Mouse (Mus musculus): ENCODE measurements around the gene Acin1. TPM values are rescaled to one million over a fixed set of nuclear protein-coding genes. Genes with fewer than 3 reads are reported as not detected.

Gene Acin1
- polyA plus RNA-seq, 1 experiment from 2014 or later, result 141 TPM

DNA sequence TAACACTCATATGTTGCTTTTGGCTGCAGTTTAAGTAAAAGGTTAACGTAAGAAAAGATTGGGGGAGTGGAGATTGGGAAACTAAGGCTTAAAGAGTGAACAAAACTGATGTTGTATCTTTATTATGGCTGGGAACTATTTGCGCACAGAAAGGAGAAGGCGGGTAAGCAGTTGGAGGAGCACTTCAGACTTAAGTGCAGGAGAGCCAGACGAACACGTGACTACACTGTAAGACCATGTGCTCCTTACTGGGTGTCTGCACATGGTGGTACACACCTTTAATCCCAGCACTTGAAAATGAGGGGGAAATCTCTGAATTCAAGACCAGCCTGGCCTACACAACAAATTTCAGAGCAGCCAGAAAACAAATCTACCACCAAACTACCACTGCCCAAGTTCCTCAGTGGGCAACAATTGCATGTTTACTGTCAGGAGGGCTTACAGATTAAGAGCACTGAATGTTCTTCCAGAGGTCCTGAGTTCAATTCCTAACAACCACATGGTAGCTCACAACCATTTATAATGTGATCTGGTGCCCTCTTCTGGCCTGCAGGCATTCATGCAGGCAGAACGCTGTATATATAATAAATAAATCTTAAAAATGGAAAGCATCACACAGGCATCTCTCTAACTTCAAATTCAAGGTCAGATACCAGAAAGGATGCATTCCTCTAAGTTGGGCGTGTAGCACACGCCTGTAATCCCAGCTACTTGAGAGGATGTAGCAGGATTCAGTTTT lies 39.7 kb downstream of the Acin1 start:
- Histone ChIP-seq H3K36me3 (replicated peaks; ENCODE audit: control insufficient read depth, insufficient read depth, low read depth, low read length) (peaks cover 37% of the 10 kb centered on the region), H3K9me3 (replicated peaks; ENCODE audit: control insufficient read depth, low read length) (no peaks in the 10 kb centered on the region), H3K4me3 (ENCODE audit: low read depth, low read length) (no peak overlapping the region), H3K4me2 (ENCODE audit: low read depth, low read length) (no peak overlapping the region), H3K4me1 (ENCODE audit: control insufficient read depth, insufficient read depth, low read length) (no peaks in the 10 kb centered on the region), H3K27ac (replicated peaks; ENCODE audit: low read depth, low read length) (no peak overlapping the region), H3K27me3 (ENCODE audit: control insufficient read depth, insufficient read depth, low read length) (no peaks in the 10 kb centered on the region), H3K9ac (replicated peaks; ENCODE audit: low read length) (no peak overlapping the region)
- DNase-seq (ENCODE audit: low spot score) (no peak), ATAC-seq (replicated peaks; ENCODE audit: insufficient number of reproducible peaks, low FRiP score, low TSS enrichment, low read depth) (no peak)
- 94% methylated on average over 8 of the region's 8 CpGs for WGBS

DNA sequence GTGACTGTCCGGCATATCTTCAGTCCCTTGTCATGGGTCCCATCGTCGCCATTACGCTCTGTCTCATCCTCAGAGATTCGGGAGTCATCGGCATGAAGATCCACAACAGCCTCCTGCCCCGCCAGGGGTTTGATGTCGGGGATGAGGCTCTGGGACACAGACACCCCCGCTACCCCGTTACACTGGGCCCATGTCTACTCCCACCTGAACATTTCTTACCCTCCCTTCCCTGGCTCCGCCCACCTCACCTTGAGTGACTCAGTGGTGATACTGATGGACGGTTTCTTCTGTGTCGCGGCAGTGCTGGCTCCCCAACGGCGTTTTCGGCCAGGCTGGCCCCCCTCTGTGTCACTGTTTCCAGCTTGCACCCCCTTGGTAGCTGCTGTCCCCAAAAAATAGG lies 40.3 kb downstream of the Acin1 start:
- ATAC-seq (replicated peaks; ENCODE audit: insufficient number of reproducible peaks, low FRiP score, low TSS enrichment, low read depth), result no peak
- no peaks in the 10 kb centered on the region for H3K4me1 ChIP-seq (ENCODE audit: control insufficient read depth, insufficient read depth, low read length)
- H3K36me3 ChIP-seq (replicated peaks; ENCODE audit: control insufficient read depth, insufficient read depth, low read depth, low read length), result peaks cover 37% of the 10 kb centered on the region
- H3K9me3 ChIP-seq (replicated peaks; ENCODE audit: control insufficient read depth, low read length), result no peaks in the 10 kb centered on the region
- H3K27ac ChIP-seq (replicated peaks; ENCODE audit: low read depth, low read length), result no peak overlapping the region
- H3K4me2 ChIP-seq (ENCODE audit: low read depth, low read length), result no peak overlapping the region
- no peak overlapping the region for H3K4me3 ChIP-seq (ENCODE audit: low read depth, low read length)
- H3K9ac ChIP-seq (replicated peaks; ENCODE audit: low read length), result no peak overlapping the region
- H3K27me3 ChIP-seq (ENCODE audit: control insufficient read depth, insufficient read depth, low read length), result no peaks in the 10 kb centered on the region
- no peak for DNase-seq (ENCODE audit: low spot score)
- 94% methylated on average over 17 of the region's 17 CpGs for WGBS

- H3K4me3 ChIP-seq (ENCODE audit: low read depth, low read length), result no peak overlapping the region
- H3K9me3 ChIP-seq (replicated peaks; ENCODE audit: control insufficient read depth, low read length), result no peaks in the 10 kb centered on the region
- no peak overlapping the region for H3K9ac ChIP-seq (replicated peaks; ENCODE audit: low read length)
- ATAC-seq (replicated peaks; ENCODE audit: insufficient number of reproducible peaks, low FRiP score, low TSS enrichment, low read depth) (no peak), DNase-seq (ENCODE audit: low spot score) (no peak)
- no peaks in the 10 kb centered on the region for H3K27me3 ChIP-seq (ENCODE audit: control insufficient read depth, insufficient read depth, low read length)
- H3K4me2 ChIP-seq (ENCODE audit: low read depth, low read length), result no peak overlapping the region
- H3K36me3 ChIP-seq (replicated peaks; ENCODE audit: control insufficient read depth, insufficient read depth, low read depth, low read length), result peaks cover 37% of the 10 kb centered on the region
- H3K27ac ChIP-seq (replicated peaks; ENCODE audit: low read depth, low read length), result no peak overlapping the region
- H3K4me1 ChIP-seq (ENCODE audit: control insufficient read depth, insufficient read depth, low read length), result peaks cover 5% of the 10 kb centered on the region; the same call in 1 of the 2 replicates
- 94% methylated on average over 9 of the region's 9 CpGs for WGBS
Observed at GRCm38 (mm10) chr14:54644294-54644693, 42.4 kb downstream of the Acin1 start.

DNA sequence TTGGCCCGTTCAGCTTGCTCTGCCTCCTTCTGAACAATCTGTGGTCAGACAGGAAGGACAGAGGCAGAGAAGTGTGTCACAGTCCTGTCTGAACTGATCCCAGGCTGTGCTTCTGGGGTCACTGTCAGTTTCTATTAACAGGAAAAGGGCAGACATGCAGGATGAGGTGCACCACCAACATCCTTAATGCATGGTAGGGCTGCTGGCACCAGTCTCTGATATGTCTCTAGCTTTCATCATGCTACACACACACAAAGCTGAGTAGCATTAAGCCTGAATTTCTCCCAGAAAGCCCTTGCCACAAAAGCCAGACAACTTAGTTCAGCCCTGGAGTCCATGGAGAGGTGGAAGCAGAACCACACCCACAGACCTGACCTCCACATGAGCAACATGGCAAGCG lies 43.7 kb downstream of the Acin1 start:
- Histone ChIP-seq H3K9me3 (replicated peaks; ENCODE audit: control insufficient read depth, low read length) (no peaks in the 10 kb centered on the region), H3K36me3 (replicated peaks; ENCODE audit: control insufficient read depth, insufficient read depth, low read depth, low read length) (peaks cover 34% of the 10 kb centered on the region), H3K9ac (replicated peaks; ENCODE audit: low read length) (no peak overlapping the region), H3K27me3 (ENCODE audit: control insufficient read depth, insufficient read depth, low read length) (no peaks in the 10 kb centered on the region), H3K4me2 (ENCODE audit: low read depth, low read length) (no peak overlapping the region), H3K27ac (replicated peaks; ENCODE audit: low read depth, low read length) (no peak overlapping the region), H3K4me3 (ENCODE audit: low read depth, low read length) (no peak overlapping the region), H3K4me1 (ENCODE audit: control insufficient read depth, insufficient read depth, low read length) (peaks cover 6% of the 10 kb centered on the region; the same call in 1 of the 2 replicates)
- DNase-seq (ENCODE audit: low spot score), result no peak
- ATAC-seq (replicated peaks; ENCODE audit: insufficient number of reproducible peaks, low FRiP score, low TSS enrichment, low read depth), result no peak
- WGBS, result 87% methylated on average over 2 of the region's 2 CpGs

- DNase-seq (ENCODE audit: low spot score) (no peak), ATAC-seq (replicated peaks; ENCODE audit: insufficient number of reproducible peaks, low FRiP score, low TSS enrichment, low read depth) (no peak)
- Histone ChIP-seq H3K36me3 (replicated peaks; ENCODE audit: control insufficient read depth, insufficient read depth, low read depth, low read length) (peaks cover 32% of the 10 kb centered on the region), H3K27me3 (ENCODE audit: control insufficient read depth, insufficient read depth, low read length) (no peaks in the 10 kb centered on the region), H3K4me2 (ENCODE audit: low read depth, low read length) (no peak overlapping the region), H3K4me3 (ENCODE audit: low read depth, low read length) (no peak overlapping the region), H3K9ac (replicated peaks; ENCODE audit: low read length) (no peak overlapping the region; the same call in 1 of the 2 replicates), H3K9me3 (replicated peaks; ENCODE audit: control insufficient read depth, low read length) (no peaks in the 10 kb centered on the region), H3K4me1 (ENCODE audit: control insufficient read depth, insufficient read depth, low read length) (peaks cover 6% of the 10 kb centered on the region; the same call in 1 of the 2 replicates), H3K27ac (replicated peaks; ENCODE audit: low read depth, low read length) (no peak overlapping the region)
- WGBS, result 77% methylated on average over 22 of the region's 25 CpGs
Observed at GRCm38 (mm10) chr14:54642224-54642944, 44.3 kb downstream of the Acin1 start.

- H3K4me3 ChIP-seq (ENCODE audit: low read depth, low read length), result peak within 1 kb of the TSS; percentile 75
- peak within 1 kb of the TSS; percentile 95 for H3K4me2 ChIP-seq (ENCODE audit: low read depth, low read length)
- under 1% methylated on average over 52 of the region's 52 CpGs for WGBS
- H3K27ac ChIP-seq (replicated peaks; ENCODE audit: low read depth, low read length), result peak within 1 kb of the TSS; percentile 64
- H3K9me3 ChIP-seq (replicated peaks; ENCODE audit: control insufficient read depth, low read length), result no peaks in the 10 kb centered on the region
- H3K4me1 ChIP-seq (ENCODE audit: control insufficient read depth, insufficient read depth, low read length), result peaks cover 6% of the 10 kb centered on the region; the same call in 1 of the 2 replicates
- ATAC-seq (replicated peaks; ENCODE audit: insufficient number of reproducible peaks, low FRiP score, low TSS enrichment, low read depth), result peak; percentile 89
- H3K36me3 ChIP-seq (replicated peaks; ENCODE audit: control insufficient read depth, insufficient read depth, low read depth, low read length), result peaks cover 28% of the 10 kb centered on the region
- DNase-seq (ENCODE audit: low spot score), result peak; percentile 95
- H3K9ac ChIP-seq (replicated peaks; ENCODE audit: low read length), result peak within 1 kb of the TSS; percentile 92
- no peaks in the 10 kb centered on the region for H3K27me3 ChIP-seq (ENCODE audit: control insufficient read depth, insufficient read depth, low read length)
Observed at GRCm38 (mm10) chr14:54641305-54641969, 45.3 kb downstream of the Acin1 start, which contains the start of gene Cdh24. TSS of gene Cdh24 (minus strand) at chr14:54641364.

- DNase-seq (ENCODE audit: low spot score) (no peak), ATAC-seq (replicated peaks; ENCODE audit: insufficient number of reproducible peaks, low FRiP score, low TSS enrichment, low read depth) (no peak; the same call in 1 of the 2 replicates)
- H3K4me2 ChIP-seq (ENCODE audit: low read depth, low read length), result peak within 1 kb of the TSS; percentile 95
- H3K36me3 ChIP-seq (replicated peaks; ENCODE audit: control insufficient read depth, insufficient read depth, low read depth, low read length), result peaks cover 23% of the 10 kb centered on the region
- peak within 1 kb of the TSS; percentile 75 for H3K4me3 ChIP-seq (ENCODE audit: low read depth, low read length)
- 0% methylated on average over 21 of the region's 28 CpGs for WGBS
- H3K4me1 ChIP-seq (ENCODE audit: control insufficient read depth, insufficient read depth, low read length), result peaks cover 6% of the 10 kb centered on the region; the same call in 1 of the 2 replicates
- peak within 1 kb of the TSS; percentile 92 for H3K9ac ChIP-seq (replicated peaks; ENCODE audit: low read length)
- no peaks in the 10 kb centered on the region for H3K9me3 ChIP-seq (replicated peaks; ENCODE audit: control insufficient read depth, low read length)
- no peaks in the 10 kb centered on the region for H3K27me3 ChIP-seq (ENCODE audit: control insufficient read depth, insufficient read depth, low read length)
- peak within 1 kb of the TSS; percentile 64 for H3K27ac ChIP-seq (replicated peaks; ENCODE audit: low read depth, low read length)
Observed at GRCm38 (mm10) chr14:54640946-54641304, 45.8 kb downstream of the Acin1 start, which contains the start of gene Gm17606. TSS of gene Gm17606 (plus strand) at chr14:54640952.

All from embryonic facial prominence, embryonic 11.5 days (tissue).